Mouse (Mus musculus): ENCODE measurements around the gene Rapgef3.

DNA sequence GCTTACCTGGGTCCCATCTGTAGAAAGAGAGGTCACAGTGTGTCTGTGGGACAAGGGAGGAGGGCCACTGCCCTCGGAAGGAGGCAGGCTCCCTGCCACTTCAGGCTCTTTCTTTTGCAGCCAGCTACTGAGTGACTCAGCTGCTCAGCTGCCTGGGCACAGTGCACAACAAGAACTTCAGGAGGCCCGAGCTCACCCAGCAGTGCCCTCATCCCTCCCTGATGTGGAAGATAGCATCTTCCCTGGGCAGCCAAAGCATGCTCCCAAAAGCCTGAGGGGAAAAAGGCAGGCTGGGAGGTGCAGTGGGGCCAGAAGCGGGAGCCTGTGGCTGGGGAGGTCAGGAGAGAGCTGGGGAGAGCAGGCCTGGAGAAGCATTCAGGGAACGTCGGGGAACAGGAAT, 46.9 kb upstream of the Rapgef3 start:
- TF ChIP-seq CTCF (IDR thresholded peaks at IDR 0.05; ENCODE audit: borderline replicate concordance, insufficient read depth, low read length) (no peak), POLR2A (IDR thresholded peaks at IDR 0.05; ENCODE audit: low read depth, low read length) (no peak)

All from embryonic fibroblast, embryonic 13.5 days (primary cell).